Mouse (Mus musculus) thymus, adult 2 months (tissue): ENCODE measurements around the gene Egfr.

Source experiments
- CTCF ChIP-seq: fragments of 200-500 bp; IDR thresholded peaks from 2 replicates; pipeline ENCODE4 v1.5.1; 2012; ENCODE audit warnings: mild to moderate bottlenecking, control low read depth, low read length, moderate library complexity, borderline replicate concordance; ENCODE audit not compliant: control insufficient read depth, poor library complexity, insufficient read depth; ENCODE audit errors: extremely low read depth
- POLR2A ChIP-seq: fragments of 200-500 bp; IDR thresholded peaks from 2 replicates; pipeline ENCODE4 v1.6.1; 2012; ENCODE audit warnings: mild to moderate bottlenecking, low read length, control low read depth, moderate library complexity; ENCODE audit not compliant: control insufficient read depth, poor library complexity, insufficient read depth; ENCODE audit errors: extremely low read depth

DNA sequence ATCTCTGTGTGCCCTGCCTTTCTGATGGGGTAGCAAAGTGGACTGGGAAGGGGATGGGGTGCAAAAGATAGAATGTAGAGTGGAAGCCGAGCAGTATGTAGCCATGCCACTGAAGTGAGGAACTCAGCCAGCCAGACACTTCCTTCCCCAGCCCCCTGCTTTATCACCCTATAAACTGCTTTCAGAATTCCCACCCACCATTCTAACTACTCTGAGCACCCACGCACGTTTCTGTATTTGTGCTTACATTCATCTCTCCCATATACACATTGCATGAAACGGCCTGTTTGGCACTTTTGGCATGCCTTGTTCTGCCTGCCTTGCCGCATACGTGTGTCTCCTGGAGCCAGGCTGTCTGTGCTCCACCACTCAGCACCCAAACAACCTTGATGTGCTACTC, 109.0 kb downstream of the Egfr start:
- no peak for TF ChIP-seq CTCF
- no peak for TF ChIP-seq POLR2A
